Mouse (Mus musculus): ENCODE data around the gene Acss1.
A peak's percentile ranks its signal among the peaks of the same experiment; 100 is the strongest.

Gene Acss1

DNA sequence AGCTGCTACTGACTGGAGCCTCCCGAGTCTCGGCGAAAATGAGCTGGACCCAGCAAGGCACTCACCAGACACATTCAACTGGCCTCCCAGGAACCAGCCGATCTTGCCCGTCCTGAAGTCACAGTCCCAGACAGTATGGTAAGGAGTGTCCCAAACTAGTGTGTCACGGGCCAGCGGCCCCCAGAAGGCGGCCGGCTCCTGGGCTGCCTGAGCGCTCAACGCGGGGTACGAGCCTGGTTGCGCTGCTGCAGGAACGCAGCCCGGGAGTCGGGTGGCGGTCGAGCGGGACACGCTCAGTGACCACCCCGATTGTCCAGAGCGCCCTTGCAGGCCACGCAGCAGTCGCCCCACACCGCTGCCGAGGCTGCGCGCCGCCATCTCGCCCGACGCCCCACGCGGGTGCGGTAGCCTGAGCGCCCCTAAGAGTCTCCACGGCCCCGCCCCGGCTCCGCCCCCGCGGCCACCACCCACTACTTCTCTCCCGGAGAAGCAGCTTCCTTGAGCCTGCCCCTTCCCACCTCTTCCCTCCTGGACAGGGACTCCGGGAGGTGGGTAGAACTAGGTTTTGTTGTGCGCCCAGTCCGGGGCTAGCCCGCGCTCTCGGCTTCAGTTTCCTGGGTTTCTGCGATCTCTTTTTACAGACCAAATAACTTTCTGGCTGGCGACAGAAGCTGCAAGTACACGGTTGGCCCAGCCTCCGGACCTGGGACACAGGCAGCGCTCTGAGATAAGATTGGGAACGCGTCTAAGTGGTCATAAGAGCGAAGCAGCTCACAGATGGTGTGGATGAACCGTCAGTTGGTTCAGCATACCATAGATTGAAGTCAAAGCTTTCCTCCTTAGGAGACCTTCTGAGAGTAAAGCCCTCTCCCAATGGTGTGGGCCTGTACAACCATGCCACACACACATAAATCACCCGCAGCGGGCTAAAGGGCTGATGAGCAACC, at the start of gene Acss1:
Acss1 (minus strand) TSS at position 681 of the 947 bp plus-strand sequence.
- peak; percentile 78 for DNase-seq (ENCODE audit: low read depth, low spot score)

DNA sequence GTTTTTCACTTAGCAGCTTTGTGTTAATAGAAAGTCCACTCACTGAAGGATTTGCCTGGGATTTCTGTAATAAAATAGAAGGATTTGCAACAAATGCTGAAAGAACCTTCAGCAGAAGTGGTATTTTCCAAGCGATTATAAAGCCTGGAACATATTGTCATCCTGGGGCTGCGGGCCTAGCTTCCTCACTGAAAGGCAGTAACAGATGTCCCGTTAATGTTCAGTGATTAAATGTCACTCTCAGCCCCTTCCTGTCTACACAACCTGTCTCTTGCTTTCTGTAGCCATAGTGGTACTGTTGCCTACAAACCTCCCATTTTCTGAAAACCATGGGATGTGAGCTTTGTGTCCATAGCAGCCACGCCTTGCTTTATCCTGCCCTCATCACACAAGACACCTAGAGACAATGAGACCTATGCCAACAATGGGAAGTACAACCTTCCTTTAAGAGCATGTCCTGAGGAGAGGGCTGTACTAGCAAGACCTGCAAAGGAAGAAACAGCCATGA, 43.9 kb upstream of the Acss1 start:
- DNase-seq (ENCODE audit: low read depth, low spot score), result no peak

DNA sequence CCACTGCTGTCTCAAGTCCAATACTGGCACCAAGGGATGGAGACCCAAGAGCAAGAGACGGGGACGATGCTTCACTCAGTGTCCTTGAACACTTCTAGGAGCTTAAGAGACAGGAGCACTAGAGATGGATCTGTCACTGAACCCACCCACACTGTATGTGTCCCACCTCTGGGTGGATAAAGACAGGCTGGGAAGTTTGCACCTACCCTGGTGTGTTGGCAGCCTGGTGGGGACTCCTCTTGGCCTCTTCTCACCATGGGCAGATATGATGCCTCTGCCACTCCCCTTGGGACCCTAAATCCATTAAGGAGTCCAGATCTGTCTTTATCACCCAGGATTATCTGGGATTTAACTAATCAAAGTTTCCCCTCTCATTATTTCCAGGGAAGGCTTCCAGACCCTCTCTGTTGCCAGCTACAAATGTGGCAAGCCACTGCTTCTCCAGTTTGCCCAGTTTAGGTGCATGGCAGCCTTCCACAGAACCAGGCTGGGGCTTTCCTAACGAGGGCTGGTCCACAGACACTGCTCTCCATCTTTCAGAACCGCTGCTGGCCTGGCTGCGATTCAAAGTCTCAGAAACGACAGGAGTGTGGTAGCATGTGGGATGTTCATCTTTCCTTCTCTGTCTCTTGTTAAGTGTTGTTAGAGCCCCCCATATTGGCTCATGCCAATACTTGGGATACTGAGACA, 23.3 kb upstream of the Acss1 start:
- no peak for DNase-seq (ENCODE audit: low read depth, low spot score)

- DNase-seq (ENCODE audit: low read depth, low spot score), result no peak
Measured at GRCm38 (mm10) chr2:150690216-150690615, 21.9 kb upstream of the Acss1 start.

GRCm38 (mm10) chr2:150689223-150689800, 21.0 kb upstream of the Acss1 start, which contains the start of gene Vsx1:
Vsx1 (minus strand) TSS chr2:150689360.
- DNase-seq (ENCODE audit: low read depth, low spot score), result no peak

- peak; percentile 53 for DNase-seq (ENCODE audit: low read depth, low spot score)
Measured at GRCm38 (mm10) chr2:150688541-150689186, 20.4 kb upstream of the Acss1 start.

- no peak for DNase-seq (ENCODE audit: low read depth, low spot score)
Measured at GRCm38 (mm10) chr2:150687871-150688540, 19.7 kb upstream of the Acss1 start.

DNA sequence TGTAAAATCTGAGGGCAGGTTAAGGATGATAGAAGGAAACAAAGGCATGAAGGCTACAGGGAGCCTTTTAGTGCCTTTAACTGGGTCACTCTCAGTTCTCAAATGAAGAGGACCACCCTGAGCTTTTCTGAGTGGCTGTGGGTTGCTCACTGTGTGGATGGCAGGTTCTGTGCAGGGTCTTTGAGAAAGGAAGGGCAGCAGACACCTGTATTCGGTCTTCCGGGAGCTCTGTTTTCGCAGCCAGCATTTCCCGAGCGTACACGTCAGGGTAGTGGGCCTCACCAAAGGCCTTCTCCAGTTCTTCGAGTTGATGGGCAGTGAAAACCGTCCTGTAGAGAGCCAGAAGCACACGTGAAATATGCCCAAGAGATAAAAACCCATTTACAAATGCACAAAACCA, 17.1 kb upstream of the Acss1 start:
- DNase-seq (ENCODE audit: low read depth, low spot score), result no peak

GRCm38 (mm10) chr2:150684451-150684850, 16.2 kb upstream of the Acss1 start:
- DNase-seq (ENCODE audit: low read depth, low spot score), result no peak

DNA sequence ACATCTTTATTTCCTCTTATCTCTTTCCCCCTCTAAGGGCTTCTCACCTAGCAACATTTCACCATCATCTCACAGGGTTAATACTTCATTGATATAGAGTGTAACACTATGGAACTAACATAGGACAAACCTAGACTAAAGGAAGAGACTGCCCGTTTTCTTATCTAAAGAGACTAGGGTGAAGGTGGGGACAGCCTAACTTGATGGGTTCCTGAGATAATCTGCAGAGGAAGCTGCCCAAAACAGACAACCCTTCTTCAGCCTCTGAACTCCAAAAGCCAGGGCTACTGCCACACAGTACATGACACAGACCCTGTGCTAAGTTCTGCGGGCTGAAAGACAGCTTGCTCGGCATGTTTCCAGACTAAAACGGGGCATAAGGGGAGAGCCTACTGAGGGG, 13.3 kb upstream of the Acss1 start:
- no peak for DNase-seq (ENCODE audit: low read depth, low spot score)

DNA sequence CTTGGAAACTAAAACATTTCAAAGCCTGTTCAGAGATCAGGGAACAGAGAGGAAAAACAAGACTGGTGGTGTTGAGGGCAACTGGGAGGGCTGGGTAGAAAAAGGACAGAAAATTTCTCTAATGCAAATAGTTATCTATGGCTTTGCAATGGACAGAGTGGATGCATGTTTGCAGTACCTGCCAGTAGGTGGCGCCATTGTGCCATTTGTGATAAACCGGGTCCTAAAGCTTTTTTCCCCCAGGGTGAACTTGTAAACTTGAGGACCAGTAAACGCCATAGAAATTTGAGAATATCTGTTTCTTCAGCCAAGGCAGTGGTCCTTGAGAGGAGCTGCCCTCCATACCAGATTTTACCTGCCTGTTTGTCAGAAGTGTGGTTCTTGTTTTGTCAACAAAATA, 10.1 kb upstream of the Acss1 start:
- DNase-seq (ENCODE audit: low read depth, low spot score), result peak; percentile 81

DNA sequence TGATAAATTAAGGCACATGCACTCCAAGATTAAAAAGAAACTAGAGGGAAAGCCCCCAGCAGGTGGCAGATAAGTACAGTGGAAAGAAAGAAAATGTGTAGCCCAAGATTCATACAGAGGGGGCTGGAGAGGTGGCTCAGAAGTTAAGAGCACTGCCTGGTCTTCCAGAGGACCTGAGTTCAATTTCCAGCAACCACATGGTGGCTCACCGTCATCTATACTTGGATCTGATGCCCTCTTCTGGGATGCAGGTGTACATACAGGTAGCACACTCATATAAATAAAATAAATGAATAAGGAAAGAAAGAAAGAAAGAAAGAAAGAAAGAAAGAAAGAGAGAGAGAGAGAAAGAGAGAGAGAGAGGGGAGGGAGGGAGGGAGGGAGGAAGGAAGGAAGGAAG, 7.2 kb upstream of the Acss1 start:
- peak; percentile 49 for DNase-seq (ENCODE audit: low read depth, low spot score)

DNA sequence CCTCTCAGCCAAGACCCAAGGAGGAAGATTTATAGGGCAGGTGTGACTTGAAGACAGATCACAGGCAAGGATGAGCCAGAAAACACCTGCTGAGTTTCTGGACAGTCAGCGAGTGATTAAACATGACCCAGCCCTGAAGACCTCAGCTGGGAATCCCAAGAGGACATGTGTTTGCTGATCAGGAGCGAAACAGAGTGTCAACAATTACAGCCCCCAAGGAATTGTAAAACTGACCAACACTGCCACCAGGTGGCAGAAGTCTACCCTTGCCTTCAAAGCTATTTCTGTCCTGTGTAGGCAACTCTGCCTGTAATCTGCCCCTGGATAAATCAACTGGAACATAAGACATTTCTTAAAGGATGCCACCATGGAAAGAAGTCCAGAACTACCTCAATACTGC, 6.6 kb upstream of the Acss1 start:
- DNase-seq (ENCODE audit: low read depth, low spot score), result peak; percentile 82

- no peak for DNase-seq (ENCODE audit: low read depth, low spot score)
Measured at GRCm38 (mm10) chr2:150673929-150674328, 5.6 kb upstream of the Acss1 start.

GRCm38 (mm10) chr2:150671609-150672290, 3.5 kb upstream of the Acss1 start:
- no peak for DNase-seq (ENCODE audit: low read depth, low spot score)

DNA sequence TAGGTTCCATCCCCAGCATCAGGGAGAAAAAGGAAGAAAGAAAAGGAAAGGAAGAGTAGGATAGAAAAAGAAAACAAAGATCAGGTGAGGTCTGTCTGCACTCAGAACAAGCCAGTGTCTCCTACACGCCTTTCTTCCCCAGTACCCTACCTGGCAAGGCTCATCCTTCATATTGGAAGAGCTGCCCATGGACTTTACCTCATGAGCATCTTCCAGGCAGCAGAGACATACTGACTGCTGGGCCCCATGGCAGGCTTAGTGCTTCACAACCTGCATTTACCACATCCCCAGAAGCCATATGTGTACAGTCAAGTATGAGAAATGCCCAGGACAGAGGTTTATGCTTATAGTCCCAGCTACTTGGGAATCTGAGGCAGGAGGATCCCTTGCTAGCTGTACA, 2.6 kb upstream of the Acss1 start:
- no peak for DNase-seq (ENCODE audit: low read depth, low spot score)

DNA sequence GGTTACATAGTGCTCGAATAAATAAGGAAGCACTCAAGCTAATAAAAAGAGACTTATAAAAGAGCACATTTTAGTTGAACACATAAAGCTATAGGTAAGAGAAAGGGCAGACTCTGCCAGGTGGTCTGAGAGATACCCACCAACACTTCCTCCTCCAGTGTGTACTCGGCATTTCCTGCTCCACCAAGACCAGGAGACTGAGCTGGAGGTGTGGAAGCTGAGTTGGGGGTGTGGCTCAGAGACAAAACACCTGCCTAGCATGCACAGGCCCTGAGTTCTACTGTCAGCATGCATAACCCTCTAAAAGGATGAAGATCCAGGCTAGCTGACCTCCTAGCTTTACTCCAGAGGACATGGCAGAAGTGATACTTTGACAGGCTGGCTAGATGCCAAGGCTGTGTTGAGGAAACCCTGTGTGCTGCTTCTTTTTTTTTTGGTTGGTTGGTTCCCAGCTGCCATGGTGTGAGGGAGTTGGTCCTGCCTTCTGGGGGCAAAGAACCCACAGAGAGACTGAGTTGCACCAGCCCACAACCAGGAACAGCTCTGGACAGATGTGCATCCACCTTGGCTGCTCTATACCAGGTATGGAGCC, 1.2 kb upstream of the Acss1 start:
- no peak for DNase-seq (ENCODE audit: low read depth, low spot score)

DNA sequence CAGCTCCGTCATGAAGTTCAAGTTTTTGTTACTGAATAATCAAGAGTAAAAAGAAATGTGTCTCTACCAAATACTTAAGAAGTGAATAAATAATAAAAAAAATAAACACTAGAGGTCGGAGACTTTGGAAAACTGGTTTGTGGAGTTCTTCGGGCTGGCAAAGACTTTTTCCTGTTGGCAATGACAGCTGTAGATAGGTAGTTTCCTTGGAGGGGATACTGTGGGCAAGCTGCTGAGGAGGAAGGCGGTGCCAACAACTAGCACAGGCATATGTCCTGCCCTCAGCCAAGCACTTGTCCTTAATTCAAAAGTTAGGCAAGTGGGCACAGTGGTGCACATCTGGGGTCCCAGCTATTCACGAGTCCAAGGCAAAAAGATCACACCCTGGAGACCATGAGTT, 656 bp upstream of the Acss1 start:
- DNase-seq (ENCODE audit: low read depth, low spot score), result no peak

DNA sequence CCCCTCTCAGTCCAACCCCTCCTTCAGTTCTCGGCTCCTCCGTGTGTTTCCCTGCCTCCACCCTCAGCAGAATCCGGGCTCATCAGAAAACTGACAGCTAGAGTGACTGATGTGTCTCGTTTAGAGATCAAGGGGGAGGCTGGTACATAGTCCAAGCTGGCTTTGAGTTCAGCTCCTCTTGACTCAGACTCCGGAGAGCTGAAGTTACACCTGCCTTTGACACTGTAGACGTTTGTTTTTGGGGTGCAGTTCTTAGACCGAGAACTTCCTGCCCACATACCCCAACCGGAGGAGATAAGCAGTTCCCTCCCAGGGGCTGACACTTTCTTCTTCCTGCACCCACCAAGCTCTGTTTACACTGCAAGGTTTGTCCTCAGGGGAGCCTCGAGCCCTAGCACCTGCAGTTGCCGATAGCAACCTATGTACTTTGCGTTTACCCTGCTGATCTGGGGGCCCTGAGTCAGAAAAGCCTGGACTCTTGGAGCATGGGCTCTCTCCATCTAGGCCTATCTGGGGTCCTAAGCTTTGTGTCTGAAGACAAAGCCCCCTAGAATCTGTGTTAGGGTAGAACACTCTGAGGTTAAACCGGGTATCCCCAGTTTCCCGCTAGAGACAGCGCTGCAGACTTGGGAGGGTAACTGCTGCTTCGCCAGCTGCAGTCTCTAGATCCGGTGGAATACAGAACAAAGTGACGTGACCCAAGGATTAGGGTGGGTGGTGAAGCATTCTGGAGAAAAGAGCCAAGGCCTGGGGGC, 1.1 kb downstream of the Acss1 start:
- DNase-seq (ENCODE audit: low read depth, low spot score), result peak; percentile 48

DNA sequence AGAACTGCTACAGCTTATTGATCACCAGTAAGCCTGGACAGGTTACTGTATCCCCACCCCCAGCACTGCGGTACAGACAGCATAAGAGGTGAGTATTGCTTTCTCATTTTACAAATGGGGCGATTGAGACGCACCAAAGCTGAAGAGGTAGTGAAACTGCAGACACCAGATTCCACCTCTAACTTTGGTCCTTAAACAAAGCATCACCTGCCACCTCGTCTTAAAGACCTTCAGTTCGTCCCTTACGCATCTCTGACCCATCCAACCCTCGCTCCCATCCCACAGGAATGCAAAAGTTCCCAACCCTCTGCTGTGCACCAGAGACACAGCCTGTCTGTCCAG, 1.6 kb downstream of the Acss1 start:
- DNase-seq (ENCODE audit: low read depth, low spot score), result no peak
